Mouse (Mus musculus) kidney, adult 2 months (tissue): Measurements from ENCODE around the gene Pld2. TPM values are rescaled to one million over a fixed set of nuclear protein-coding genes. Genes with fewer than 3 reads are reported as not detected.
"Not testable (repeated sequence)": the region's sequence is repeated elsewhere in the genome, so short reads cannot be mapped to it uniquely, and the experiment has no call there.

Experiments used
- DNase-seq: peaks from one replicate; pipeline ENCODE4 v3.0.0; 2021
- H3K27ac ChIP-seq: fragments of 200-500 bp; 2 replicates; pipeline ENCODE4 v1.5.1; 2012; ENCODE audit warnings: low read depth, low read length, control low read depth, inconsistent platforms; ENCODE audit not compliant: insufficient read depth
- H3K27me3 ChIP-seq: fragments of 200-500 bp; replicated peaks from 2 replicates; pipeline ENCODE4 v1.6.1; 2012; ENCODE audit warnings: mild to moderate bottlenecking, moderate library complexity, low read length, inconsistent platforms; ENCODE audit not compliant: control insufficient read depth, insufficient read depth
- H3K36me3 ChIP-seq: fragments of 200-500 bp; 2 replicates; pipeline ENCODE4 v1.6.1; 2012; ENCODE audit warnings: mild to moderate bottlenecking, moderate library complexity, low read length, inconsistent platforms; ENCODE audit not compliant: control insufficient read depth, insufficient read depth
- H3K4me1 ChIP-seq: fragments of 200-500 bp; 2 replicates; pipeline ENCODE4 v1.6.1; 2011; ENCODE audit warnings: low read length; ENCODE audit not compliant: control insufficient read depth, insufficient read depth
- H3K4me3 ChIP-seq: fragments of 200-500 bp; 2 replicates; pipeline ENCODE4 v1.5.1; 2011; ENCODE audit warnings: mild to moderate bottlenecking, low read depth, low read length, control low read depth; ENCODE audit not compliant: insufficient read depth
- CTCF ChIP-seq: fragments of 200-500 bp; conservative IDR thresholded peaks from 2 replicates; pipeline ENCODE4 v1.5.1; 2011; ENCODE audit warnings: low read depth, mild to moderate bottlenecking, control low read depth, low read length, moderate library complexity, mixed read lengths; ENCODE audit not compliant: insufficient read depth, insufficient read length
- POLR2A ChIP-seq: fragments of 200-500 bp; IDR thresholded peaks from one replicate; pipeline ENCODE4 v1.6.1; 2011; ENCODE audit warnings: low read depth, low read length, control low read depth
- WGBS: fragments of 180-500 bp; shearing (Covaris S2); methylation state at CpG from one replicate; pipeline ENCODE4 v1.1.7; 2018; 5-methylcytosine and 5-hydroxymethylcytosine counted together
- polyA plus RNA-seq: library from polyadenylated mRNA; depleted of rRNA; stranded (reverse); fragments of >200 nt; gene quantifications from 2 replicates; pipeline ENCODE4 v1.2.3, GENCODE M21; 2012

Pld2 gene
- polyA plus RNA-seq, 1 experiment = 16.6 TPM

- WGBS = 2% methylated on average over 12 of the region's 12 CpGs
- no peak for DNase-seq
- H3K4me3 ChIP-seq = peak overlapping the region; percentile 73
- no peak overlapping the region for H3K27ac ChIP-seq
- peaks cover 6% of the 10 kb centered on the region; the same call in 1 of the 2 replicates for H3K4me1 ChIP-seq
- no peaks in the 10 kb centered on the region for H3K36me3 ChIP-seq
- TF ChIP-seq CTCF (no peak), POLR2A (no peak)
- no peaks in the 10 kb centered on the region for H3K27me3 ChIP-seq
These were observed 14.1 kb upstream of the Pld2 start for GRCm38 (mm10) chr11:70525726-70526125.

DNA sequence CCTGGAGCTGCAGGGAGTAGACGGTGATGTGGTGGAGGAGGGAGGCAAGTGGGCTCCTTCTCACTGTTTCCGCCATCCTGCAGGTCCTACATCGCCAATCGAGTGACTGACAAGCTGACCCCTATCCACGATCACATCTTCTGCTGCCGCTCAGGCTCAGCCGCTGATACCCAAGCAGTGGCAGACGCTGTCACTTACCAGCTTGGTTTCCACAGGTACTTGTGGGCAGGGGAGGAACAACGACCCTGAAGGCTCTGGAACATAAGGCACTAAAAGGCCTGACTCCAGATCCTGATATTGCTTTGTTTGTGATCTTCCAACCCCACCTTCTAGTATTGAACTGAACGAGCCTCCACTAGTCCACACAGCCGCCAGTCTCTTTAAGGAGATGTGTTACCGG is 13.7 kb upstream of the Pld2 start:
- Histone ChIP-seq H3K27me3 (no peaks in the 10 kb centered on the region), H3K4me1 (peaks cover 6% of the 10 kb centered on the region; the same call in 1 of the 2 replicates), H3K4me3 (0 out of 2 replicates have a peak overlapping the region, but pooled peaks have one; percentile 21), H3K36me3 (no peaks in the 10 kb centered on the region), H3K27ac (no peak overlapping the region)
- 86% methylated on average over 12 of the region's 12 CpGs for WGBS
- no peak for TF ChIP-seq CTCF
- no peak for DNase-seq

- 83% methylated on average over 7 of the region's 7 CpGs for WGBS
- no peak for DNase-seq
- TF ChIP-seq CTCF (no peak), POLR2A (no peak)
- Histone ChIP-seq H3K4me1 (peaks cover 6% of the 10 kb centered on the region; the same call in 1 of the 2 replicates), H3K27me3 (no peaks in the 10 kb centered on the region), H3K27ac (no peak overlapping the region), H3K36me3 (no peaks in the 10 kb centered on the region), H3K4me3 (no peak overlapping the region)
These were observed 11.3 kb upstream of the Pld2 start for GRCm38 (mm10) chr11:70528610-70529009.

DNA sequence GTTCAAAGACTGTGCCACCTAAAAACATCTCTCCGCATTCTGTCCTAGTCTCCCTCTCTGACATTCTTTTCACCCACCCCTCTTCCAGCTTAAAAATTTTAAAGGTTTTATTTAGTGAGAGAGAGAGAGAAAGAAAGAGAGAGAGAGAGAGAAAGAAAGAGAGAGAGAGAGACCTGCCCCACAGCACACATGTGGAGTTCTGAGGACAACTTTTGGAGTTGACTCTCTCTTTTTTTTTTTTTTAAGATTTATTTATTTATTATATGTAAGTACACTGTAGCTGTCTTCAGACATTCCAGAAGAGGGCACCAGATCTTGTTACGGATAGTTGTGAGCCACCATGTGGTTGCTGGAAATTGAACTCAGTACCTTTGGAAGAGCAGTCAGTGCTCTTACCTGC is 8.8 kb upstream of the Pld2 start:
- not testable (repeated sequence) for H3K4me1 ChIP-seq, H3K27ac ChIP-seq, H3K36me3 ChIP-seq, DNase-seq, H3K4me3 ChIP-seq, H3K27me3 ChIP-seq
- WGBS = 74% methylated on average over 2 of the region's 2 CpGs

DNA sequence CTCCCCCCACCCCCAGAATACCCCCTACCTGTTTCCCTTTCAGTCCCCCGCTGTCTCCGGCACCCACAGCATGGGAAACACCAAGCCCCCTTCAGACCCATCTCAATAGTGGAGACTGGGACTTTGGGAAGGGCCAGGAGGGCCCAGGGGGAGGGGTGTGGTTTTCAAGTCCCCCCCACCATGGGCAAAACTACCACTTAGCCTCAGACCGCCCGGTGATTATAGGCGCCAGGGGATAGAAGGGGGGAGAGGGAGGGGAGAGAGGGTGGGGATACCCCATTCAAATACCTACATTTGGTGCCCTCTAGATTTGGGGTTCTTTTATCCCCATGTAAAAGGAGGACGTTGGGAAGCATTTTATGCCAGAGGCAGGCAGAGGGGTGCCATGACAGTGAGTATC is 7.0 kb upstream of the Pld2 start, which contains the start of gene Gm40193:
Gene Gm40193 (minus strand): TSS at position 101 of the 400 bp plus-strand sequence.
- Histone ChIP-seq H3K27ac (no peak within 1 kb of the TSS), H3K36me3 (no peaks in the 10 kb centered on the region), H3K4me3 (no peak within 1 kb of the TSS), H3K4me1 (no peaks in the 10 kb centered on the region), H3K27me3 (no peaks in the 10 kb centered on the region)
- DNase-seq = no peak
- WGBS = 77% methylated on average over 6 of the region's 6 CpGs
- TF ChIP-seq POLR2A = no peak
- TF ChIP-seq CTCF = no peak

GRCm38 (mm10) chr11:70539423-70539822 is 441 bp upstream of the Pld2 start:
- Histone ChIP-seq H3K36me3 (no peaks in the 10 kb centered on the region), H3K27me3 (no peaks in the 10 kb centered on the region), H3K27ac (no peak overlapping the region), H3K4me1 (no peaks in the 10 kb centered on the region), H3K4me3 (peak overlapping the region; percentile 49)
- no peak for TF ChIP-seq POLR2A
- no peak for TF ChIP-seq CTCF
- DNase-seq = no peak
- WGBS = 7% methylated on average over 9 of the region's 9 CpGs

DNA sequence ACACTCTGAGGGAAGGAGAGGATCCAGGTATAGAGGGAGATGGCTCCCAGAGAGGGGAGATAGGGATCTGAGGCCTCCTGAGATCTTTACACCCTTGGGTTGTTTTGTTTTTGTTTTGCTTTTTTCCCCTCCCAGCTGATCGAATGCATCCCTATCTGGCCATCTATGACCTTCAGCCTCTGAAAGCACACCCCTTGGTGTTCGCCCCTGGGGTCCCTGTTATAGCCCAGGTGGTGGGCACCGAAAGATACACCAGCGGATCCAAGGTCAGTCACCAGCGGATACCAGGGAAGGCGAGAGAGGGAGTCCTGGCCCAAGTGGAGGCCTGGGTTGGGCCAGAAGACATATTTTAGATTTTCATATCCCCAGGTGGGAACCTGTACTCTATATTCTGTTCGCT is 1.1 kb downstream of the Pld2 start:
- DNase-seq = no peak
- H3K27me3 ChIP-seq = no peaks in the 10 kb centered on the region
- no peaks in the 10 kb centered on the region for H3K4me1 ChIP-seq
- H3K36me3 ChIP-seq = no peaks in the 10 kb centered on the region
- H3K4me3 ChIP-seq = peak overlapping the region; percentile 49; the same call in 1 of the 2 replicates
- 93% methylated on average over 7 of the region's 7 CpGs for WGBS
- H3K27ac ChIP-seq = no peak overlapping the region
- TF ChIP-seq CTCF = no peak
- no peak for TF ChIP-seq POLR2A

- no peak for DNase-seq
- no peaks in the 10 kb centered on the region for H3K4me1 ChIP-seq
- no peak overlapping the region for H3K4me3 ChIP-seq
- no peaks in the 10 kb centered on the region for H3K27me3 ChIP-seq
- H3K27ac ChIP-seq = no peak overlapping the region
- TF ChIP-seq POLR2A (no peak), CTCF (no peak)
- 84% methylated on average over 5 of the region's 5 CpGs for WGBS
- H3K36me3 ChIP-seq = no peaks in the 10 kb centered on the region
These were observed 1.6 kb downstream of the Pld2 start for GRCm38 (mm10) chr11:70541415-70541814.
